Mouse (Mus musculus) erythroblast, embryonic 14.5 days (primary cell): ENCODE measurements around the gene Dcaf11.

Source experiments
- GATA1 ChIP-seq: IDR thresholded peaks from 2 replicates; pipeline ENCODE4 v1.6.1; 2012; ENCODE audit warnings: low read length, inconsistent platforms, mixed read lengths
- TAL1 ChIP-seq: IDR thresholded peaks from 3 replicates; pipeline ENCODE4 v1.6.1; 2012; ENCODE audit warnings: low read length, inconsistent platforms, mixed read lengths

- no peak for TF ChIP-seq GATA1
- no peak for TF ChIP-seq TAL1
Observed at GRCm38 (mm10) chr14:55536116-55536745, 23.6 kb upstream of the Dcaf11 start.
